Mouse (Mus musculus): ENCODE measurements at regions not wholly inside any gene's neighbourhood (a gene's known extent, or its start where the extent isn't known, plus 50 kb on each side); places are given as distances from the start of the nearest gene placed in this dataset.
A peak's percentile ranks its signal among the peaks of the same experiment; 100 is the strongest.

- no peak for DNase-seq (ENCODE audit: low spot score in 2 of 2)
Measured at GRCm38 (mm10) chr12:51128274-51128673, 219.6 kb upstream of the G2e3 start.

- no peak for DNase-seq (ENCODE audit: low spot score in 2 of 2)
Measured at GRCm38 (mm10) chr12:51118781-51119180, 229.1 kb upstream of the G2e3 start.

GRCm38 (mm10) chr12:51118021-51118694 is 229.7 kb upstream of the G2e3 start:
- peak in 1 of 2 experiments; percentile 21 for DNase-seq (ENCODE audit: low spot score in 2 of 2)

- no peak for DNase-seq (ENCODE audit: low spot score in 2 of 2)
Measured at GRCm38 (mm10) chr12:51117436-51118020, 230.3 kb upstream of the G2e3 start.

GRCm38 (mm10) chr12:51111811-51112210 is 236.1 kb upstream of the G2e3 start:
- no peak for DNase-seq (ENCODE audit: low spot score in 2 of 2)

- no peak for DNase-seq (ENCODE audit: low spot score in 2 of 2)
Measured at GRCm38 (mm10) chr12:51108044-51108443, 239.8 kb upstream of the G2e3 start.

- DNase-seq (ENCODE audit: low spot score in 2 of 2) = no peak
Measured at GRCm38 (mm10) chr12:51103541-51104042, 244.3 kb upstream of the G2e3 start.

- no peak for DNase-seq (ENCODE audit: low spot score in 2 of 2)
Measured at GRCm38 (mm10) chr12:51101636-51102035, 246.2 kb upstream of the G2e3 start.

- DNase-seq (ENCODE audit: low spot score in 2 of 2) = no peak
Measured at GRCm38 (mm10) chr12:51100868-51101267, 247.0 kb upstream of the G2e3 start.

- no peak for DNase-seq (ENCODE audit: low spot score in 2 of 2)
Measured at GRCm38 (mm10) chr12:51095974-51096373, 251.9 kb upstream of the G2e3 start.

GRCm38 (mm10) chr12:51089324-51089723 is 258.5 kb upstream of the G2e3 start:
- DNase-seq (ENCODE audit: low spot score in 2 of 2) = no peak

GRCm38 (mm10) chr12:51081809-51082208 is 266.1 kb upstream of the G2e3 start:
- no peak for DNase-seq (ENCODE audit: low spot score in 2 of 2)

GRCm38 (mm10) chr12:51073503-51073902 is 274.4 kb upstream of the G2e3 start:
- DNase-seq (ENCODE audit: low spot score in 2 of 2) = no peak

GRCm38 (mm10) chr12:51060931-51061330 is 286.9 kb upstream of the G2e3 start:
- DNase-seq (ENCODE audit: low spot score in 2 of 2) = no peak

GRCm38 (mm10) chr12:51058569-51058968 is 289.3 kb upstream of the G2e3 start:
- no peak for DNase-seq (ENCODE audit: low spot score in 2 of 2)

GRCm38 (mm10) chr12:51058104-51058503 is 289.8 kb upstream of the G2e3 start:
- no peak for DNase-seq (ENCODE audit: low spot score in 2 of 2)

- no peak for DNase-seq (ENCODE audit: low spot score in 2 of 2)
Measured at GRCm38 (mm10) chr12:51047116-51047515, 300.7 kb upstream of the G2e3 start.

GRCm38 (mm10) chr12:51045437-51045836 is 302.4 kb upstream of the G2e3 start:
- no peak for DNase-seq (ENCODE audit: low spot score in 2 of 2)

GRCm38 (mm10) chr12:51045020-51045419 is 302.8 kb upstream of the G2e3 start:
- no peak for DNase-seq (ENCODE audit: low spot score in 2 of 2)

GRCm38 (mm10) chr12:51032193-51032592 is 315.7 kb upstream of the G2e3 start:
- DNase-seq (ENCODE audit: low spot score in 2 of 2) = no peak

- DNase-seq (ENCODE audit: low spot score in 2 of 2) = no peak
Measured at GRCm38 (mm10) chr12:51028601-51029174, 319.2 kb upstream of the G2e3 start.

- DNase-seq (ENCODE audit: low spot score in 2 of 2) = no peak
Measured at GRCm38 (mm10) chr12:51026046-51026445, 321.8 kb upstream of the G2e3 start.

- no peak for DNase-seq (ENCODE audit: low spot score in 2 of 2)
Measured at GRCm38 (mm10) chr12:51025531-51025930, 322.3 kb upstream of the G2e3 start.
